Mouse (Mus musculus): ENCODE data around the gene Rps26. TPM values are rescaled to one million over a fixed set of nuclear protein-coding genes. Genes with fewer than 3 reads are reported as not detected.
"Not testable (repeated sequence)": the region's sequence is repeated elsewhere in the genome, so short reads cannot be mapped to it uniquely, and the experiment has no call there.

Rps26 gene
- polyA plus RNA-seq, 1 experiment from 2014 or later: 515 TPM

DNA sequence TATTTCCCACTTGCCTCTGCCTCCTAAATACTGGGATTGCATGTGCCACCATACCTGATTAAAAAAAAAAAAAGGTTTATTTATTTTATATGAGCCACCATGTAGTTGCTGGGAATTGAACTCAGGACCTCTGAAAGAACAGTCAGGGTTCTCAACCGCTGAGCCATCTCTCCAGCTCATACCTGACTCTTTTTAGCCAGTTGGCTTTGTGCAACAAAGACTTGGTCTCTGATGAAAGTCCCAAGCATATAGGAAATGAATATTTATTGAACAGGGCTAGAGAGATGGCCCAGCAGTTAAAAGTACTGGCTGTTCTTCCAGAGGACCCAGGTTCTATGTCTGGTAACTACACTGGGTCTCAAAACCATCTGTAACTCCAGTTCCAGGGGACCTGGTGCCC lies 8.0 kb downstream of the Rps26 start:
- no peak overlapping the region for H3K9ac ChIP-seq
- H3K4me3 ChIP-seq: no peak overlapping the region
- no peaks in the 10 kb centered on the region for H3K4me1 ChIP-seq
- ATAC-seq (ENCODE audit: low FRiP score): no peak
- no peak overlapping the region for H3K4me2 ChIP-seq (replicated peaks)
- no peaks in the 10 kb centered on the region; the same call in 1 of the 2 replicates for H3K27me3 ChIP-seq
- H3K27ac ChIP-seq: no peak overlapping the region
- H3K9me3 ChIP-seq (replicated peaks): no peaks in the 10 kb centered on the region
- 86% methylated on average over 1 of the region's 1 CpGs for WGBS
- H3K36me3 ChIP-seq: peaks cover 8% of the 10 kb centered on the region

DNA sequence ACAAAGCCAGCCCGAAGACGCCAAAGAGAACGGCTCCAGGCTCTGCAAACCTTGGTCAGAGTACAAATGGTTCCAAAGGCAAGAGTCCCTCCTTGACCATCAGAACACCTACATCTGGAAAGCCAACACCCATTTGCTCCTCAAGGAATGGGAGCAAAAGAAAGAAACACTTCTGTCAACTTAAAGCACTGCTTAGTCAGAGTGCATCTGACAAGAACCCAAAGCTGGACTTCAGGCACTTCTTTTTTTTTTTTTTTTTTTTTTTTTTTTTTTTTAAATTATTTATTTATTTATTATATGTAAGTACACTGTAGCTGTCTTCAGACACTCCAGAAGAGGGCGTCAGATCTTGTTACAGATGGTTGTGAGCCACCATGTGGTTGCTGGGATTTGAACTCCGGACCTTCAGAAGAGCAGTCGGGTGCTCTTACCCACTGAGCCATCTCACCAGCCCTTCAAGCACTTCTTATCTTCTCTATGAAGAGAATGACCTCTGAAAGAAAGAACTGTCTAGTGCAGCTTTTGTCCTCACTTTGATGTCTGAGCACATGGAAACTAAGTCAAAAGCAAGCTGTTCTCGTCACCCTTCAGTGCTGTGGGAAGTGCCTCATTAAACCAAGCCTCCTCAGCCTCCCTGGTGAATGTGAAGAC lies 10.6 kb downstream of the Rps26 start:
- H3K27ac ChIP-seq; H3K9ac ChIP-seq; H3K9me3 ChIP-seq (replicated peaks); H3K4me1 ChIP-seq; ATAC-seq (ENCODE audit: low FRiP score); H3K27me3 ChIP-seq; H3K36me3 ChIP-seq; H3K4me3 ChIP-seq; H3K4me2 ChIP-seq (replicated peaks): not testable (repeated sequence)
- WGBS: 86% methylated on average over 6 of the region's 7 CpGs

DNA sequence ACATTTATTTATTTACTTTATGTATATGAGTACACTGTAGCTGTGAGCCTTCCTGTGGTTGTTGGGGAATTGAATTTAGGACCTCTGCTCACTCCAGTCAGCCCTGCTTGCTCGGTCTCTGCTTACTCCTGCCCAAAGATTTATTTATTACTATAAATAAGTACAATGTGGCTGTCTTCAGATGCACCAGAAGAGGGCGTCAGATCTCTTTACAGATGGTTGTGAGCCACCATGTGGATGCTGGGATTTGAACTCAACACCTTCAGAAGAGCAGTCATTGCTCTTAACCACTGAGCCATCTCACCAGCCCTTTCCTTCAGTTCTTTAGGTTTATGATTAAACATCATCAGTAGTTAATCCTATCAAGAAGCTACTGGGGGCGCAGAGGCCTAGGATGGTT lies 11.6 kb downstream of the Rps26 start:
- H3K36me3 ChIP-seq: no peaks in the 10 kb centered on the region
- H3K27me3 ChIP-seq: no peaks in the 10 kb centered on the region; the same call in 1 of the 2 replicates
- H3K27ac ChIP-seq: no peak overlapping the region
- no peak overlapping the region for H3K9ac ChIP-seq
- no peak overlapping the region for H3K4me3 ChIP-seq
- no peak overlapping the region for H3K4me2 ChIP-seq (replicated peaks)
- H3K4me1 ChIP-seq: no peaks in the 10 kb centered on the region
- no peak for ATAC-seq (ENCODE audit: low FRiP score)
- 62% methylated on average over 3 of the region's 3 CpGs for WGBS
- H3K9me3 ChIP-seq (replicated peaks): no peaks in the 10 kb centered on the region

DNA sequence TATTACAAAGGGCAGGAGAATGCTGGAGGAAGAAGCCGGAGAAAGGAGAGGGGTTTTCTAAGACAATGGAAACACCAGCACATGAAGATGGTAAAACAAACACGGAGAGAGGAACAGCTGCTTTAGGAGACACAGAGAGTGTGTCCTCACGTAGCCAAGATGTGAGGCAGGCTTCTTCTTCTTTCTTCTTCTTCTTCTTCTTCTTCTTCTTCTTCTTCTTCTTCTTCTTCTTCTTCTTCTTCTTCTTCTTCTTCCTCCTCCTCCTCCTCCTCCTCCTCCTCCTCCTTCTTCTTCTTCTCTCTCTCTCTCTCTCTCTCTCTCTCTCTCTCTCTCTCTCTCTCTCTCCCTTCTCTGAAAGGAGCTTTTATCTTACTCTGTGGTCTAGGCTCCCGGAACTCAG lies 12.7 kb downstream of the Rps26 start:
- H3K4me3 ChIP-seq; H3K27ac ChIP-seq; H3K27me3 ChIP-seq; H3K4me1 ChIP-seq; H3K36me3 ChIP-seq; H3K4me2 ChIP-seq (replicated peaks); H3K9ac ChIP-seq; H3K9me3 ChIP-seq (replicated peaks); ATAC-seq (ENCODE audit: low FRiP score): not testable (repeated sequence)
- 61% methylated on average over 4 of the region's 4 CpGs for WGBS

DNA sequence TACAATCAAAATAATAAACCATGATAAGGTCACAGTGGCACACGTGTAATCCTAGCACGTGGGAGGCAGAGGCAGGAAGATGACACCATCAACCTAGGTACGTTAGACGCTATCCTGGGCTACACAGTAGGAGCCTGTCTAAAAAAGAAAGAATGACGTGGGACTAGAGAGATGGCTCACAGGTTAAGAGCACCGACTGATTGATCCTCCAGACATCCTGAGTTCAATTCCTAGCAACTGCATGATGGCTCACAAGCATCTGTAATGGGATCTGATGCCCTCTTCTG lies 13.4 kb downstream of the Rps26 start:
- Histone ChIP-seq H3K36me3 (no peaks in the 10 kb centered on the region), H3K27ac (no peak overlapping the region), H3K9ac (no peak overlapping the region), H3K27me3 (no peaks in the 10 kb centered on the region; the same call in 1 of the 2 replicates), H3K4me3 (no peak overlapping the region), H3K4me2 (replicated peaks) (no peak overlapping the region), H3K4me1 (no peaks in the 10 kb centered on the region), H3K9me3 (replicated peaks) (no peaks in the 10 kb centered on the region)
- WGBS: 41% methylated on average over 6 of the region's 6 CpGs
- no peak for ATAC-seq (ENCODE audit: low FRiP score)

DNA sequence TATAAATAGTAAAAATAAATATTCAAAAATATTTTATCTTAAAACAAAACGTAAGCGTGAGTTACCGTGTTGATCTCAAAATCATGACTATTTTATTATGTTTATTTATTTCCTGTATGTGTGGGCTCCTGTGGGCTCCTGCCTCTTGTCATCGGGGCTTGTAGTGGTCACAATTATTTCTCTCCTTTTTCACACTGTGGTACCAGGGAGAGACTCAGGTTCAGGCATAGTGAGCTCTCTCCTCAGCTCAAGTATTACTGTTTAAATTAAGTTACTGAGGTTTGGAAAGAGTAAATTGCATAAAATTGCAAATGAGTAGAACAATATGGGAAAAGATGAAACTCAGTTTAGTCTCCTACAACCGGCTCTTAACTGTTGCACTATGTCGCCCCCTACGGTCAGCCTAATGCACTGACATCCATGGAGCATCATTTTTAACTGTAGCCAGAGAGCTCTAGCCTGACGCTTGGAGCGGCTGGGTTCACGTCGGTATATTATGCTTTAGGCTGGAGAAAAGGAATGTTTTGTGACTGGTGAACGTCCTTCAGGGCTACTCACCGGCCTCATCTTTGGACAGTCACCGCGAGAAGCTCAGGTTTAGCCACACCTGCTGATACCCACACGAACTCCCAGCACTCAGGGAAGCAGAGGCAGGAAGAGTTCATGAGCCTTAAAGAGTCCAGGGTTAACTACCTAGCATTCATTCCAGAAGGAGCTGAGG lies 14.0 kb downstream of the Rps26 start:
- Histone ChIP-seq H3K9ac (no peak overlapping the region), H3K27me3 (no peaks in the 10 kb centered on the region; the same call in 1 of the 2 replicates), H3K36me3 (no peaks in the 10 kb centered on the region), H3K27ac (no peak overlapping the region), H3K4me1 (no peaks in the 10 kb centered on the region), H3K4me2 (replicated peaks) (no peak overlapping the region; the same call in 1 of the 2 replicates), H3K9me3 (replicated peaks) (no peaks in the 10 kb centered on the region), H3K4me3 (no peak overlapping the region)
- peak; percentile 58; the same call in 1 of the 2 replicates for ATAC-seq (ENCODE audit: low FRiP score)
- WGBS: 18% methylated on average over 16 of the region's 16 CpGs

DNA sequence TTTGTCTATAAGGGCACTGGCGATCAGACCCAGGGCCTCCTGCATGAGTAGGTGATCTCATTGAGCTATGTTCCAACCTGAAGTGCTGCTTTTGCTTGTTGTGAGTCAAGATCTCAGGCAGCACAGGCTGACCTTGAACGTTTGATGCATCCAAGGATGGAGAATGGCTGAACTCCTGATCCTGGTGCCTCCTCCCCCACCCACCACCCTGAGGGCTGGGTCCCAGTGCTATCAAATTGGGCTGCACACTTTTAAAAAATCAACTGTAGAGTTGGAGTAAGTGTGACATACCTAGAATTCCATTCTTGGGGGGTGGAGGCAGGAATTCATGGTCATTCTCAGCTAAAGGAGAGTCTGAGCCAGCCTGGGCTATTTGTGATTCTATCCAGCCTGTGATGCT lies 20.1 kb downstream of the Rps26 start:
- 58% methylated on average over 2 of the region's 2 CpGs for WGBS
- no peak for ATAC-seq (ENCODE audit: low FRiP score)
- no peak overlapping the region for H3K4me2 ChIP-seq (replicated peaks)

DNA sequence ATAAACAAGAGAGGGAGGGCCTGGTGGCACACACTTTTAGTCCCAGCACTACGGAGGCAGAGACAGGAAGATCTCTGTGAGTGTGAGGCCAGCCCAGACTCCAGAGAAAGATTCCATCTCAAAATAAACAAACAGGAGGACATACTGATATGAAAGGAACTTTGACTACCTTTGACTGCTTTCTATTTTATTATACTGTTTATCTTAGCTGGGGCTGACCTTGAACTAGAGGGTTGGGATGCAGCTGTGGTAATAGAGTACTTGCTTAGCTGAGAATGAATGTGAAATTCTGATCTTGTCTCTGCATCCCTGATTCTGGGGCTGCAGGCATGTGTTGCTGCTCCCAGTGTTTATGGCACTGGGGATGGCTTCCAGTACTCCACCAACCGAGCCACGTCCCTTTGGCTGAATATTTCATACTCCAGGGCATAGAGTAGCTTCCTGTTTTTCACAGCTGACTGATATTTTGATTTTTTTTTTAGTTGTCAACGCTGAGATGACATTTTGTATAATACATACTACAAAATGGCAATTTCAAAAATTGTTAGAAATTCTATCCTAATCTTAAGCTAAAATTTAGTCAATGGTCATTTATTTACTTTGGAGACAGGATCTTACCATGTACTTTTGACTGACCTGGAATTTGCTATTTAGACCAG lies 23.9 kb downstream of the Rps26 start:
- WGBS: 95% methylated on average over 4 of the region's 4 CpGs
- Histone ChIP-seq H3K36me3 (no peaks in the 10 kb centered on the region), H3K27me3 (no peaks in the 10 kb centered on the region), H3K9ac (no peak overlapping the region), H3K4me2 (replicated peaks) (no peak overlapping the region), H3K9me3 (replicated peaks) (no peaks in the 10 kb centered on the region), H3K4me3 (no peak overlapping the region), H3K4me1 (no peaks in the 10 kb centered on the region), H3K27ac (no peak overlapping the region)
- ATAC-seq (ENCODE audit: low FRiP score): no peak

More for the DNA sequence above, 20.1 kb downstream of the Rps26 start:
- Histone ChIP-seq H3K4me3 (no peak overlapping the region), H3K4me1 (no peaks in the 10 kb centered on the region), H3K27ac (no peak overlapping the region), H3K9me3 (replicated peaks) (no peaks in the 10 kb centered on the region), H3K27me3 (no peaks in the 10 kb centered on the region), H3K9ac (no peak overlapping the region), H3K36me3 (no peaks in the 10 kb centered on the region)

DNA sequence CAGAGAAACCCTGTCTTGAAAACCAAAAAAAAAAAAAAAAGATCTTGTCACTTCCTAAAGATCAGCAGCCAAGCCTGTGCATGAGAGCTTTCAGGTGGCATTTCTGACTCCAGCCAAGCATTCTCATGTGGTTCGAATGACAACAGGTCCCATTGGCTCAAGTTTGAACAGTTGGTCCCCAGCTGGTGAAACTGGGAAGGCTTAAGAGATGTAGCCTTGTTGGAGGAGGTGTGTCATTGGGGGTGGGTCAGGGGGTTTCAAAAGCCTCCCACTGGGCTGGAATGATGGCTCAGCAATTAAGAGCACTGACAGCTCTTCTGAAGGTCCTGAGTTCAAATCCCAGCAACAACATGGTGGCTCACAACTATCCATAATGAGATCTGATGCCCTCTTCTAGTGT lies 25.0 kb downstream of the Rps26 start:
- H3K4me3 ChIP-seq: no peak overlapping the region
- 79% methylated on average over 1 of the region's 1 CpGs for WGBS
- no peaks in the 10 kb centered on the region for H3K27me3 ChIP-seq
- H3K36me3 ChIP-seq: no peaks in the 10 kb centered on the region
- ATAC-seq (ENCODE audit: low FRiP score): no peak
- H3K4me2 ChIP-seq (replicated peaks): no peak overlapping the region
- no peak overlapping the region for H3K27ac ChIP-seq
- no peaks in the 10 kb centered on the region for H3K9me3 ChIP-seq (replicated peaks)
- H3K9ac ChIP-seq: no peak overlapping the region
- no peaks in the 10 kb centered on the region for H3K4me1 ChIP-seq

DNA sequence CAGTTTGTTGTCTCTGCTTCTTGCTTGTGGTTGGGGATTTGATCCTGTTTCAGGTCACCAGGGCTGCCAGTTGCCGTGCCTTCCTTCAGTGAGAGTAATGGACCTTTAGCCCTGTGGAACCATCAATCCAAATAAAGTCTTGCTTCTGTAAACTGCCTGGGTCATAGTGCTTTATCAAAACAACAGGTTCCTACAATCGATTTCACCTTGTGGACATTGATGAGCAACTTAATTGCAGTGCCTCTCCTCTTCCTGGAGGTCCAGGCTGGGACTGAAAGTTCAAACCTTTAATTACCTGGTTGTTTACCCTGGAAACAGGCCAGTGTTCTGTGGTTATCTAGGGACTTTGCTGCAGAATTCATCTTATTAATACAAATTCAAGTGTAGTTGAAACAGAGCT lies 28.1 kb downstream of the Rps26 start:
- Histone ChIP-seq H3K4me1 (no peaks in the 10 kb centered on the region), H3K9me3 (replicated peaks) (no peaks in the 10 kb centered on the region), H3K9ac (no peak overlapping the region), H3K27ac (no peak overlapping the region), H3K4me2 (replicated peaks) (no peak overlapping the region), H3K4me3 (no peak overlapping the region), H3K36me3 (no peaks in the 10 kb centered on the region), H3K27me3 (no peaks in the 10 kb centered on the region)
- WGBS: 87% methylated on average over 2 of the region's 2 CpGs
- ATAC-seq (ENCODE audit: low FRiP score): no peak

DNA sequence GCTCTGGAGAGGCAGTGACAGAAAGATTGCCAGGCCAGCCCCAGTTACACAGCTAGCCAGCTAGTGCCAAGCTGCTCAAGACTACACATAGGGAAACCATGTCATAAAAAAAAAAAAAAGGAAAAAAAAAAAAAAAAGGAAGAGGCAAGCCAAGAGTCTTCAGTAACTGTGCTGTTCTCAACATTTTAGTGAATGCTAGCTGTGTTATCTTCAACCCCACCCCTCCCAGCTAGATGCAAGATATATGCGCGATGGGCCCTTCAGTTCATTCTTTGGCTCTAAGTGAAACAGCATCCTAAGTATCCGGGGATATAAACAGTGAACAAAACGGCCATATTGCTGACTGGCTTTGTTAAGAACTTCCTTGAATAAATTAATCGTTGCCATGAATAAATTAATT lies 33.8 kb downstream of the Rps26 start:
- no peak overlapping the region for H3K4me3 ChIP-seq
- peaks cover 9% of the 10 kb centered on the region for H3K4me1 ChIP-seq
- WGBS: 72% methylated on average over 5 of the region's 5 CpGs
- no peak overlapping the region for H3K4me2 ChIP-seq (replicated peaks)
- no peaks in the 10 kb centered on the region for H3K36me3 ChIP-seq
- peaks cover 25% of the 10 kb centered on the region for H3K27me3 ChIP-seq
- H3K27ac ChIP-seq: no peak overlapping the region
- H3K9me3 ChIP-seq (replicated peaks): no peaks in the 10 kb centered on the region
- ATAC-seq (ENCODE audit: low FRiP score): no peak
- no peak overlapping the region for H3K9ac ChIP-seq

DNA sequence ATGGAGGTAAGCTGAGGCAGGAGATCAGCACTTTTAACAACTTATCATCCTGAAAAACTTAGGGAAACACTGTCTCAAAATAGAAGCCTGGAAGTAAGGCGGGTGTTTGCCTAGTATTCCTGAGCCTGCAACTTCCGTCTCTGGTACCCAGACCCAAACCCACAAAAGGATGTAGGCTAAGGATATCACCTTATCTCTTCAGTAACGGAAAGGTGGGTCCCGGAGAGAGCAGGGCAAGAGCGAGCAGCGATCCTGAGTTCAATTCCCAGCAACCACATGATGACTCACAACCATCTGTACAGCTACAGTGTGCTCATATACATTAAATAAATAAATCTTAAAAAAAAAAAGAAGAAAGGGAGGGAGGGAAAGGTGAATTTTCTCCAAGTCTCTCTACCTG lies 35.1 kb downstream of the Rps26 start:
- Histone ChIP-seq H3K27ac (no peak overlapping the region), H3K9me3 (replicated peaks) (no peaks in the 10 kb centered on the region), H3K4me1 (peaks cover 9% of the 10 kb centered on the region), H3K27me3 (peaks cover 38% of the 10 kb centered on the region), H3K36me3 (no peaks in the 10 kb centered on the region), H3K4me3 (no peak overlapping the region), H3K4me2 (replicated peaks) (no peak overlapping the region), H3K9ac (no peak overlapping the region)
- no peak for ATAC-seq (ENCODE audit: low FRiP score)
- 91% methylated on average over 6 of the region's 6 CpGs for WGBS
